Mouse (Mus musculus) cerebellum, postnatal 36 days (tissue): ENCODE data around the gene Nat8f2.
"Not testable (repeated sequence)": the region's sequence is repeated elsewhere in the genome, so short reads cannot be mapped to it uniquely, and the experiment has no call there.

ENCODE experiments used
- DNase-seq, 2 experiments: peaks; one replicate each; pipeline ENCODE4 v3.0.0; 2021 to 2022; ENCODE audit warnings: mixed read lengths in 2 of 2

Nat8f2 gene

DNA sequence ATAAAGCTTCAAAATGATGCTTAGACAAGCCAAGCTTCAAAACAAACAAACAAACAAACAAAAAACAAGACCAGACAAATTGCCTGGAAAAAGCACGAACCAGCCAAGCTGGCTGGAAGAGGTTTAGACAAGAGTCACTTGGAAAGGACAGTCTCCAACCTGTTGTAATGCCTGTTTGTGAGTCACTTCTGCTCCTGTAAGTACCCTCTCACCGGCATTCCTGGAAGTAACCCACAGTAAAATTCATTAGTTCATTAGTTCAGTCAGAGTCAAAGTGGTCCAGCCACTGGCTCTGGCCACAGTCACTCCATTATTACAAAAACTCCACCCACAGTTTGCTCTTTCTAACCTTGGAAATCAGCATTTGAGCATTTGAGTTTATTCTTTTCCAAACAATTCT, 5.1 kb downstream of the Nat8f2 start:
- DNase-seq = no peak

DNA sequence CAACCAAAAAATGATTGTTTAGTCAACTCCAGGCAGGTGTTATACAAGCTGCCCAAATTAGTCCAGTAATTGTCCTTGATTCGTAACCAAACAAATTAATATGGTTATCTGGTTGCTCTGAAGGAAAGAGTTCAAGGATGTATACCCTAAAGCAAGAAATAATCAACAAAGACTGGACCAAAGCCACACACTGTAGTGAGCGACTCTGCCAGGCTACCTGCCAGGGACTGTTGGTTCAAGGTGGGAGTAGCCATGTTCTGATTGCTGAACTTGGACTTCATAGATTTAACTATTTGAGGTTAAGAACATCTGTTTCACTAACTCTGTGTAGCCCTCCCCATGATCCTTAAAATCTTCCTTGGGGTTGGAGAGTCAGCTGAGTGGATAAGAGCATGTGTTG, 5.8 kb downstream of the Nat8f2 start:
- DNase-seq = no peak

DNA sequence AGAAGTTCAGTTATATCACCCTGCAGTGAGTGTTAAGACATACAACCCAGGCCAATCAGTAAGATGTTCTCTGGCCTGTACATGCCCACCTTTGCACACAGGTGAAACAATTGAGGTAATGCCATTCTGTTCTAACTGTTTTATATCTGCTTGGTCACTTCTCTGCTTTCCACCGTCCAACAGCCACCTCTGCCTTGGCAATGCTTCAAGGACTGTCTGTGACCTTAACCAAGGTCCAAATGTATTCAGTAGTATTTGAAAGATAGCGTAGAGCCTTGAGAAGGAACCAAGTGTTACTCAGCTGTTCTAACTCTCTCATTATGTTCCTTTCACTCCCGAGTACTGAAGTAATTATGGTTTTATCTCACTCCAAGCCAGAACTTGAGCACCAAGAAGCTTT, 6.4 kb downstream of the Nat8f2 start:
- DNase-seq = no peak

DNA sequence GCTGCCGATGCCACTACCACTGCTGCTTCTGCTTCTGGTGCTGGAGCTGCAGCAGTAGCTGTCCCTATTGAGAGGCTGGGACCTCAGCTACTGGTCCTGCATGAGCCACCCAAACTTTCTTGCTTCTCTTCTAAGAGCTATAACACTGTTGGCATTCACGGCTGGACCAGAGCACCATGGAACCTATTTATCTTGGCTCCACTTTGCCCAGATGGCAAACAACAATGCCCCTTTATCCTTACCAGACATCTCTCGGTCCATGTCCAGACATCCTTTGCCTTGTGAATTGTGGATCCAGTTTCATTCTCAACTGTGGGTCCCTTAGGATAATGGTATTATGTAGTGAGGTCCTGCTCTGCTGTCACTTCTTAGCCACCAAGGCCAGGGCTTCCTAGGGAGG, 7.7 kb downstream of the Nat8f2 start:
- DNase-seq = no peak

DNA sequence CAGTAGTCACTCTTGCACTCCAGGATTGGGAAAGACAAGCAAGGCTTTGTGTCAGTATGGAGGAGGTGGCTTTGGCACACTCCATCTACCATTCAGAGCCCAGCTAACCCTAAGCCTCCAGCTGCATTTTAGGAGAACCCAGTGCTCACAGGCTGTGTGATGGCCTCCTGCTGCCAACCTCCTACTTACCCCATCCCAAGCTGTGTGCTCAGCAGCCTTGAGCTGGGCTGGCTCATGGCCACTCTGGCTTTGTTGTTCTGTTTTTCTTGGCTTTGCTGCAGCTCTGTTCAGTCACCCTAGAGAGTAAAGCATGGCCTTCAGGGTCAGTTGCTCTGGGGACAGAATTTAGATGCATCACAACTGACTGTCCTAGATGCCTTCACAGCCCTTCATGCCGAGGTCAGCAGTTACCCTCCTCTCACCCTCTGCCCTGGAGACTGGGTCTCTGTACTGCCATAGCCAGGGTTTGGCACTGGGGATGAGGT, 12.7 kb downstream of the Nat8f2 start:
- peak; percentile 35 to 36 for DNase-seq

DNA sequence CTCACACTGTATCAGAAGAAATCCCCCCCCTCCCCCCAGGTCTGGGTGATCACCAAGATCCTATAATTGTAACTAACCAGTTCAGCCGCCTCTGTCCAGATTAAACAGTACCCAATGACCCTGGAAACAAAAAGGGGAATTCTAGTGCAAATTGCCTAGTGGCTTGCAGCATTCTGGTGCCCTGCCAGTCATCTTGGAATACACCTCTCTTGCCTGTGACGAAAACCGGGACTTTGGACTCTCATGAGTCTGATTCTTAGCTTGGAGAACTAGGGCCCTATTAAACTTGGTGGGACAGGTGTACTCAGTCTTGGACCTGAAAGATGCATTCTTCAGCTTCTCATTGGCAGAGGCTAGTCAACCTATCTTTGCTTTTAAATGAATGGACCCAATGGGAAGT, 15.5 kb downstream of the Nat8f2 start:
- DNase-seq = no peak

DNA sequence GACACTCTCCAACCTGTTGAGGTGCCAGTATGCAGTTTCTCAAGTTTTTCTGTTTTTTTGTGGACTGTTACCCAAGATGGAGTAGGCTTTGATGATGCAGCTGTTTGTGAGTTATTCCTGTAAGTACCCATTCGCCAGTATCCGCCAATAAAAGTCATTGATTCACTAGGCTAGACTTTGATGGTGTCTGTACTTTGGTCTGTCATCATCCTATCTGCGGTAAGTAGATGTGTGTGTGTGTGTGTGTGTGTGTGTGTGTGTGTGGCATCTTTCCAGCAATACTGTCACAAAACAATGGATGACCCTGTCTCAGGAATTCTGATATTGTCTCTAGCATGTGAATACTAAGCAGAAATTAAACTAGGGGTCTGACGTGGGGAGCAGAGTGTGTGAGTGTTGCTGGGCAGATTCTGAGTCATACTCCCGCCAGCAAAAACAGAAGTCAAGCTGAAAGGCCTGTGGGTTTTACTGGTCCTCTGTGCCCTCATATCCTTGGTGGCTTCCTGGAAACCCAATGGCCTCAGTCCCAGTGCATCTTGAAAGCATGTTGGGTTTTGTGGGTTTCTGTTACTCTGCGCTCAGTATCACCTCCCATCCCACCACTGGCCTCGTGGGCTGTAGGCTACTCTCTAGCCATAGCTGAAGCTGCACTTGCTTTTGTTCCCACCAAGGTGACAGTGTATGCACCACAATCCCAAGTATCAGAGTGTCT, 17.7 kb downstream of the Nat8f2 start:
- DNase-seq = no peak

DNA sequence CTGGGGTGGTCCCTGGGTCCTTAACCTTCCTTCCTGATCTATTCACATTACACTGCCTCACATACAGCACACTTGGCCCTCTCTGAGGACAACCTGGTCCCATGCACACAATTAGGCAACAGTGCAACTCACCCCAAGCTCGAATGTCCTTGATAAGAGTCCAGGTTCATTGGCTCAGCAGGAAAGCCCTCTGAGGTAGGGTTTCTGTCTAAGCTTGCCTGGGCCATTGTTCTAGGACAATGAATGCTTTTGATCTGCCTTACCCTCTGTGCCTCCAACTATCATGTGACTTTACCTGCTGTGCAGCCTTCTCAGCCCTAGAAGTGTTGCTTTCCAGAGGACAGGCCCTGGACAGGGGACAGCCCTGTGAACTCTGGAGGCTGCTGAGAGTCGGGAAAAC, 19.7 kb downstream of the Nat8f2 start:
- no peak for DNase-seq

DNA sequence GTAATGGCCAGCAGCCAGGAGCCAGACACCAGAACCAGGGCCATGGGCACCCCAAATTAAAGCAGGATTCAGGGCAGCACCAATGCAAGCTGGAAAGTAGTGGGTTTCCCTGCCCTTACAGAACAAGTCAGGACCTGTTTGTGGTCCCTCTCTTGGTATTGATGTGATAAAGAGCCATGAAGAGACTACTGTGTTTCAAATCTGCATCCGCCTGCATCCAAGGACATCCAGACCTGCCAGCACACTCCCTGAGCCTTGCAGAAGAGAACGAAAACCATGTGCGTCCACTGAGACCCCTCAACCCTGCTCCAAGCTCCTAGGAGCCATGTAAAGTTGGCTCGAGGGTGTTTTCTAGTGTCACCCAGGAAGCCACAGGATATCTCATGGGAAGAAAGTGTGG, 20.8 kb downstream of the Nat8f2 start:
- no peak for DNase-seq

DNA sequence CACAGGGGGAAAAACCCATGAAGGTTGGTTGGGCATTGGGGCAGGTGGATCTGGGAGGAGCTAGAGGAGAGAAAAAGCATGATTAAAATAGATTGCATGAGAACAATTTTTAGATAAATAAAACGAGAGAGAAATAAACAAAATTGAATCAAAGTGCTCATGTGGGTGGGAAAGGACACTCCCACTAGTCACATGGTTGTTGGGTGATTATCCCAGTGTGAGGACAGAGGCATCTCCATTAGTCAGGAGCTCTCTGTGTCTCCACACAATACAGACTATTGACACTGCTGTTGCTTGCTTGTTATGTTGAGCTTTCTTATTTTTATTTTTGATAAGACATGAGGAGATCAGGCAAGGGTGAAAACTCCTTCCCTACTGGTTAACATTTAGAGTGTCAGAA, 22.0 kb downstream of the Nat8f2 start:
- no peak for DNase-seq

DNA sequence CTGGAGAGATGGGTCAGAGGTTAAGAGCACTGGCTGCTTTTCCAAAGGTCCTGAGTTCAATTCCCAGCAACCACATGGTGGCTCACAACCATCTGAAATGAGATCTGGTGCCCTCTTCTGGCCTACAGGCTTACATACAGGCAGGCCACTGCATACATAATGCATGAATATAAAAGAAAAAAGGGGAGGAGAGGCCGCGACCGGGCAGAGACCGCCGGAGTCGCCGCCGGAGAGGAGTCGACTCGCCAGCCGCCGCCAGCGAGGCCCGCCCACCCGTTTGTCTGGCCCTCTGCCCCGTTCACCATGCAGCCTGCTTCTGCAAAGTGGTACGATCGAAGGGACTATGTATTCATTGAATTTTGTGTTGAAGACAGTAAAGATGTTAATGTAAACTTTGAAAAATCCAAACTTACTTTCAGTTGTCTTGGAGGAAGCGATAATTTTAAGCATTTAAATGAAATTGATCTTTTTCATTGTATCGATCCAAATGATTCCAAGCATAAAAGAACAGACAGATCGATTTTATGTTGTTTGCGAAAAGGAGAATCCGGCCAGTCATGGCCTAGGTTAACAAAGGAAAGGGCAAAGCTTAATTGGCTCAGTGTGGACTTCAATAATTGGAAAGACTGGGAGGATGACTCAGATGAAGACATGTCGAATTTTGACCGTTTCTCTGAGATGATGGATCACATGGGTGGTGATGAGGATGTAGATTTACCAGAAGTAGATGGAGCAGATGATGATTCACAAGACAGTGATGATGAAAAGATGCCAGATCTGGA, 25.1 kb downstream of the Nat8f2 start:
- DNase-seq = not testable (repeated sequence)

DNA sequence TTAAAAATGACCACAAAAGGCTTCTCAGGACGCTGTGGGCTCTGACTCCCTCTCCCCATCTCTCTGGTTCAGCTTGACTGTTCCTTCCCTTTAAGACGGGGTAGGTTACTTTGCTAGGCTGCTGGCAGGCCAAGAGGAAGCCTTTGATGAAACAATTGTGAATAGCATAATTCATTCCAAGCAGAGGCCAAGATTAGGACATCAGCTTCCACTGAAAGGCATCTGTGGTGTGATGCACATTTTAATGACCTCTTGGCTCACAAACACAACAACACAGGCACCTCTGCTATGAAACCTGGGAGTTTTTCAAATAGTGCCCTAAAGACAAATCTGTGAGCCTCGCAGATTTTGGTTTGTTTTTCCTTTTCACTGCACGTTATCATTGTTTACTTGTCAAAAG, 29.0 kb downstream of the Nat8f2 start:
- no peak for DNase-seq

DNA sequence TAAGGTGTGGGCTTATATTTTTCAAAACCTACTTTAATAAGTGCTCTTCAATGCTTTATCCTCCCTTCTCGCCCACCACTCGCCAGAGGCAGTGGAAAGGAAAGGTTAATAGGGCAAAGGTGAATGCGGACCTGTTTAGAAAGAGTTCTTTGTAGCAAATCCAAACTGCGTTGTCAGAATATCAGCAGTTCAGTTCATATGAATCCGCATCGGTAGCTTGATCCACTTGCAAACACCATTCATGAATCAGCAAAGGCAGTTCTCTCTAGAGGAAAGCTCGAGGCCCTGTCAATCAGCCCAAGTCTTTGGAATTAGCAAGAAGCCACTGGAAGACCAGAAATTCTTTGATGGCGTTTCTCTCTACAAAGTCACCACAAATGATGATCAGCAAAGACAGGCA, 30.3 kb downstream of the Nat8f2 start:
- DNase-seq = no peak

DNA sequence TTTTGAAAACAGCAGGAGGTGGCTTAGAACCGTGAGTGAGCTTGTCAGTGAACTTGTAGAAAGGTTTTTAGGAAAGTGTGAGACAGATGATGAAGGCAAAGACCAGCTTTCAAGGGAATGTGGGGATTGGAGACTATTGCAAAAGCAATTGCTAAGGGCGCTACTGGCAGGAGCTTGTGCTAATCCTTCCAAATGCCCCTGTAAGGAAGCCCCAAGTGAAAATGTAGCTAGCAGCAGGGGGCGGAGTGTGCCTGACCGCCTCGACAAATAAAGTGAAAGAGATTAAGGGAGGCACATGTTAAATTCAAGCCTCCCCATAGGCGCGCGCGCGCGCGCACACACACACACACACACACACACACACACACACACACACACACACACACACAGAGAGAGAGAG, 31.7 kb downstream of the Nat8f2 start:
- not testable (repeated sequence) for DNase-seq

DNA sequence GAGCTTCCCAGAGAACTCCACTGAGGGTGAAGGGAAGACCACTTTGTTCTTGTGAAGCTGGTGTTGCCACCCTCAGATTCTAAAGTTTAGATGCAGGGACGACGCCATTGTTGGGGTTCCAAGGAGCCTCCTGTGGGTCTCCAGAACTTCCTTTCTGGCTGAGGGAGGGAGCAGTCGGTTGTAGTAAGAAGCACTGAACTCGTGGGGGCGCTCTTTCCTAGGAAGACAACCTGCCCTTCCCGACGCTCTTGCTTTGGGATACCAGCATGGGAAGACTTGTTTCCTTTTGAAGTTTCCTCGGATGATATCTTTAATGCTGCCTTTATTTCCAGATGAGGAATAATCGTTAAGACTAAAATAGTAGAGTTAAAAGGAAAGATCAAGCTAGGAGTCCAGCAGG, 32.1 kb downstream of the Nat8f2 start:
- peak; percentile 45 to 46 for DNase-seq

DNA sequence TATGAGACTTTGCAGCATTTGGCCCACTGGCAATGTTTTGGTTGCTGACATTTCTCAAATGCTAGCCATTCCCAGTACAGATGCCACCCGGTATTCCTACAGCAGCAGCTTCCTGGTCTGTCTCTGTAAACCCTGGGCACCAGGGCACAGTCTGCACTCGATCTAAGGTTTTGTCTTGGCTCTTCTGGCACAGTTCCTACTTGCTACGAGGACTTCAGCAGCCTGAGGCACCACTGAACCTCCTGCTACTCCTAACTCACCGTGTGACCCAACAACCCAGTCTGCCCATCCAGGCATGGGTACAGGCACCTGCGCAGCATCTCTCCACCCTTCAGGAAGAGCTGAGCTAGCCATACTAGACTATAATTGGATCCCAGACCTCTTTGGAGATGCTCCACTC, 32.9 kb downstream of the Nat8f2 start:
- not testable (repeated sequence) for DNase-seq

DNA sequence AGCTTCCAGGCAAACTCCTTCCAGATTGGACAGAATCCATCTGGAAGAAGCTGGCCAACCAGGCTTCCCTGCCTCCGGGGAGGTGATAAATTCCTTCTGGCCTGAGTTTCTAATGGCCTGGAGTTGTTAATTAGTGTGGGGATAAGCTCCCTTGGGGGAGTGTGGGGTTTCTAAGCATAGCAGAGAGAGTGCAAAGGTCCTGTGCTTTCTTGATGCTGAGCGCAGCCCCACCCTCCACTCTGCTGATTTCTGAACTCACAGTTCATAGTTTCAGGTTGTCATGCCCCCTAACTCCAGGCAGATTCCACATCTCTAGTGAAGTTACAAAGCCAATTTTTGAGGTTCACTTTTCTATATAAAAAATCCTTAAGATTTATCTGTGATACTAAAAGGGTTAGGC, 33.9 kb downstream of the Nat8f2 start:
- not testable (repeated sequence) for DNase-seq

DNA sequence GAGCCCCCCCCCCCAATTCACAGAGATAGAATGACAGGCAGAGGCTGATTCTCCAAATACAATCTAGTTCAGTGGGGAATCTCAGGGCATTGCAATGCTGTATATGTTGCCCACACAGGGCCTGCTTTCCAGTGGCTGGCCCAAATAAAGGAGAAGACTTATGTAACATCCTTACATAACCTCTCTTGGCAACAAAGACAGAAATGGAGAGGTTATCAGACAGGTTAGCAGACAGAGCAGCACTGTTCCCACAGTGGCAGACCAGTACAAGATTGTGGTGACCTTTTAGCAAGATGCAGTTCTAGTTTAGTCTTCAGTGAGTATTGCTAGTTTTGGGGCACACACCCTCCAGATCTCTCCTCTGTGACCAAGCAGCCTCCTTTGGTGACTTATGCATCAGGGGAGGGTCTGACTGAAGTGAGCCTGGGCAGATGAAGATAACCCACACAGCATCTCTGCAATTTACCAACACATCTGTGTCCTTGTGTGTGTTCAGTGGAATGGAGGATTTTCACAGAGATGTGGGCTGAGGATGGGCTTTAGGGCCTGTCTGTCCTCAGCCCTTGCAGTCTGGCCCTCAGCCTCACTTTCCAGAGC, 34.4 kb downstream of the Nat8f2 start:
- DNase-seq = peak in 1 of 2 experiments; percentile 11

DNA sequence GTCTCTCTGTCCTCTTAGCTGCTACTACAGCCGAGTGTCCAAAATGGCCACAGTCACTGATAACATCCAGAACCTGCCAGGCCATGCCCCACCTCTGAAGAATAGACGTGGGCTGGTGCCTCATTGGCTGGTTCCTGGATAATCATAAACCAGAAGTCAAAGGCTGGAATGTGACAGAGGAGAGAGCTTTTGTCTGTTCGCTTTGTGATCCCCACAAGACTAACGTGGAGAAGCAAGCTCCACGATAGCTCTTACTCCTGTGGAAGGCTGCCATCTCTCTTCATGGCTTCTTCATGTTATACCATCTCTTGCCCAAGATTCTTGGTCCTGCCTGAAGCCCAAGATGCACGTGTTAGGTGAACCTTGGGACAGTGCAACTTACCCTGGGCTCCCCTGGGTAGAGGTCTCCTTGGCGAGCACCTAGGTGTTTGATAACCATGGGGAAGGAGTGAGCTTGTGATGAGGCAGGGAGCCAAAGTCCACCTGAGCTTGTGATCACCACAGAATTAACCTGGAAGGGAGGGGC, 37.1 kb downstream of the Nat8f2 start, which contains the start of gene Nat8:
Gene Nat8, minus strand, starts transcription at position 287 of the 526 bp plus-strand sequence.
- no peak for DNase-seq

DNA sequence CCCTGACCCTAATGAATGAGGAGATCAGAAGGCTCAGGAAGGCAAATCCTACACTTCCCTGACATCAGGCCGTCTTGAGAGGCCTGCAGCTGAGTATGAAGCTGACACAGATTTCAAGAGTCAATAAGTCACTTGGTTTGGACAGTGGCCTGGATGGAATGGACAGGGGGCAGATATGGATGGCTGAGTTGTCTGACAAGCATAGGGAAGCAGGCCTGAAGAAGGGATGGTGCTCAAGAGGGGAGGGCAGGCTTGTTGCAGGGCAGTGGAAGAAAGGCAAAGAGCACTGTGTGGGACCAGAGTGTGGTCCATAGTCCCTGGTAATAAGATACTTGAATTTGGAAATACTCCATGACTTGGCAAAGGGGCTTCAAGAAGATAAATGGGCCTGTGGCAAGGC, 39.5 kb downstream of the Nat8f2 start:
- no peak for DNase-seq

DNA sequence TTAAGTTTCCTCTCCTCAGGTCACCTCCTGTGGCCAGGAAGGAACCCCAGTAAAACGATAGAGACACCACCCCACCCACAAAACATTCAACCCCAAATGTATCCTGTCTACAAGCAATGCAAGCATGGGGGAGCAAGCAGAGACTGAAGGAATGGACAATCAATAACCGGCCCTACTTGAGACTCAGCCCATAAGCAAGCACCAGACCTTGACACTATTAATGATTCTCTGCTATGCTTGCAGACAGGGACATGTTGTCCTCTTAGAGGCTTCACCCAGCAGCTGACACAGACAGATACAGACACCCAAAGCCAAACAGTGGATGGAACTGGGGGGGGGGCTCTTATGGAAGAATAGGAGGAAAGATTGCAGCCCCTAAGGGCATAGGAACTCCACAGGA, 43.1 kb downstream of the Nat8f2 start:
- DNase-seq = no peak

DNA sequence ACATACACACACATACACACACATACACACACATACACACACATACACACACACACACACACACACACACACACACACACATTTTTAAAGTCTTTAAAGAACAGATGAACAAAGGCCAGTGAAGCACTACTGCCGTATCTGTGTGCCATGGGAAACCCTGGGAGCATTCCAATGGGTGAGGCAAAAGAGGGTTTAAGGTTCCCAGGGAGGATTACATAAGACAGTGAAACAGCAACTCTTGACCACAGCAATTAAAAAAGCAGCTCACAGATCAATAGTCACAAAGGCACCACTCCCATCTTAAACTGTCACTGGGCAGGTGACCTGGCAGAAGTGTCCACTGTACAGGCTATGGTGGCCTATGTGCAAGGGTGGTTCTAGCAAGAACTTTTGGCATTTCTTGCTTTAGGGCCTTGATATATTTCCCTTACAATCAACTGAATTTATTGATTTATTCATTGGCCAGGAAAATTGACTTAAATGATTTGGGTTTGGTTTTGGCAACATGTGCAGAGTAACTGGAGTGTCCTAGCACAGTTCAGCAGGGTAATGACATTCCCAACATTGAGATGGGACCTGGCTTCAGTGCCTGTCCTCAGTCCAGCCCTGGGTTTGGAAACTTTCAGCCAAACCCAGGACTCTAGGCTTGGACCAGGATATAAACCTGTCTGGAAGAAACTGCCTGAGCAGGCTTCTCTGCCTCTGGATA, 45.4 kb downstream of the Nat8f2 start:
- no peak for DNase-seq

DNA sequence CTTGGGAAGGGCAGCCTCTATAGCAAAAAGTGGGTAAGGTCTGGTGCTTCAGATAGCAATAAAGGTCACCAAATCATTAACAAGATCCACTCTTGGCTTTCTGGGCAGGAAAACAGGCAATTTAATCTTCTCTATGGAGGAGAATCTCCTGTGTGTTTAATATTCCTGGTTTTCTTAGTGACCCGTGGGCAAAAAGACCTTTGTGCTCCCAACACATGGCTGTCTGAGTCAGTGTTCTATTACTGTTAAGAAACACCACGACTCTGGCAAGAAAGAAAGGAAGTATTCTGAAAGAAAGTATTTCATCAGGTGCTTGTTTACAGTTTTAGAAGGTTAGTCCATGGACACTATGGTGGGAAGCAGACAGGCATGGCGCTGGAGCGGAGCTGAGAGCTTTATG, 46.7 kb downstream of the Nat8f2 start:
- no peak for DNase-seq
